Mouse (Mus musculus) hindbrain, postnatal 0 days (tissue): Measurements from ENCODE around the gene Col6a5. TPM values are rescaled to one million over a fixed set of nuclear protein-coding genes. Genes with fewer than 3 reads are reported as not detected.
"Not testable (repeated sequence)": the region's sequence is repeated elsewhere in the genome, so short reads cannot be mapped to it uniquely, and the experiment has no call there.

Source experiments
- ATAC-seq: fragments of 200-750 bp; cut with Nextera tagmentation; 2 replicates; pipeline ENCODE4 v1.8.0; 2017; ENCODE audit warnings: mild to moderate bottlenecking, moderate TSS enrichment, moderate library complexity
- DNase-seq: peaks from one replicate; pipeline ENCODE4 v3.0.0-alpha.2; 2015; ENCODE audit warnings: low spot score
- H3K27ac ChIP-seq: fragments of 300-500 bp; sonication (generic); 2 replicates; pipeline ENCODE4 v1.5.1; 2014; ENCODE audit warnings: mild to moderate bottlenecking
- H3K27me3 ChIP-seq: fragments of 300-500 bp; sonication (generic); 2 replicates; pipeline ENCODE4 v1.6.1; 2014; ENCODE audit warnings: low read length, mixed read lengths; ENCODE audit not compliant: insufficient read depth
- H3K36me3 ChIP-seq: fragments of 300-500 bp; sonication (generic); 2 replicates; pipeline ENCODE4 v1.6.1; 2014; ENCODE audit warnings: low read length, mixed read lengths; ENCODE audit not compliant: insufficient read depth
- H3K4me1 ChIP-seq: fragments of 300-500 bp; sonication (generic); 2 replicates; pipeline ENCODE4 v1.6.1; 2014; ENCODE audit warnings: antibody characterized with exemption, low read length, mixed read lengths; ENCODE audit not compliant: insufficient read depth
- H3K4me2 ChIP-seq: fragments of 300-500 bp; sonication (generic); 2 replicates; pipeline ENCODE4 v1.6.1; 2014; ENCODE audit warnings: low read depth, mild to moderate bottlenecking, low read length, moderate library complexity, mixed read lengths
- H3K4me3 ChIP-seq: fragments of 300-500 bp; sonication (generic); 2 replicates; pipeline ENCODE4 v1.5.1; 2014; ENCODE audit warnings: low read length
- H3K9ac ChIP-seq: fragments of 300-500 bp; sonication (generic); replicated peaks from 2 replicates; pipeline ENCODE4 v1.6.1; 2014; ENCODE audit warnings: mild to moderate bottlenecking, low read length, moderate library complexity, mixed read lengths
- H3K9me3 ChIP-seq: fragments of 300-500 bp; sonication (generic); 2 replicates; pipeline ENCODE4 v1.6.1; 2016; ENCODE audit warnings: low read length, mixed read lengths
- CTCF ChIP-seq: IDR thresholded peaks from 2 replicates; pipeline ENCODE4 v1.5.1; 2016; ENCODE audit warnings: antibody characterized with exemption, control low read depth, low read depth
- WGBS: fragments of 180-500 bp; shearing (Covaris S2); extraction: QIAGEN DNeasy Blood & Tissue Kit; methylation state at CpG from one replicate; pipeline ENCODE4 v1.1.7; 2014; 5-methylcytosine and 5-hydroxymethylcytosine counted together
- polyA plus RNA-seq: library from polyadenylated mRNA; unstranded; fragments of >200 nt; fragmentation: Nextera tagmentation; extraction: Ambion mirVana; gene quantifications from 2 replicates; pipeline ENCODE4 v1.2.1, GENCODE M21; 2015
- total RNA-seq: library from RNA; depleted of rRNA; stranded (reverse); fragments of >200 nt; gene quantifications from 2 replicates; pipeline ENCODE4 v1.2.3, GENCODE M21; 2014

Gene Col6a5
- total and polyA plus RNA-seq, 2 experiments from 2014 or later: 0.13 to 1.5 TPM

DNA sequence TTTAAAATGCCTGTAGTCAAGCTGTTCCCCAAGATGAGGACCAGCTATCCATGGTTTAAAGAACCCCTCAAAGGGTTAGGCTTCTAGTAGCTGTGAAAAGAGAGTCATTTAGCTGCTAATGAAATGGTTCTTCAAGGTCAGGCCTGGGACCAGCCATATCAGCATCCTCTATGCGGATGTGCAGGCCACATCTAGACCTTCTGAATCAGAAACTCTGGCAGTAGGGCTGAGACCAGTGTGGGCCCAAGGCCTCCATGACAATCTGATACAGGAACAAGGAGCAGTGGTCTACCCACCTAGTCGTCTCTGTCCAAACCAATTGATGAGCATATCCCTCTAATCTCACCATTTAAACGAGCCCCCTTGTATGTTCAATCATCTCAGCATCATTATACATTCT is 109.4 kb downstream of the Col6a5 start:
- Histone ChIP-seq H3K9me3 (no peaks in the 10 kb centered on the region), H3K27ac (no peak overlapping the region), H3K4me2 (no peak overlapping the region), H3K4me3 (no peak overlapping the region), H3K4me1 (no peaks in the 10 kb centered on the region), H3K27me3 (no peaks in the 10 kb centered on the region), H3K36me3 (no peaks in the 10 kb centered on the region), H3K9ac (no peak overlapping the region)
- 79% methylated on average over 3 of the region's 3 CpGs for WGBS
- no peak for DNase-seq
- ATAC-seq: no peak
- TF ChIP-seq CTCF: no peak

DNA sequence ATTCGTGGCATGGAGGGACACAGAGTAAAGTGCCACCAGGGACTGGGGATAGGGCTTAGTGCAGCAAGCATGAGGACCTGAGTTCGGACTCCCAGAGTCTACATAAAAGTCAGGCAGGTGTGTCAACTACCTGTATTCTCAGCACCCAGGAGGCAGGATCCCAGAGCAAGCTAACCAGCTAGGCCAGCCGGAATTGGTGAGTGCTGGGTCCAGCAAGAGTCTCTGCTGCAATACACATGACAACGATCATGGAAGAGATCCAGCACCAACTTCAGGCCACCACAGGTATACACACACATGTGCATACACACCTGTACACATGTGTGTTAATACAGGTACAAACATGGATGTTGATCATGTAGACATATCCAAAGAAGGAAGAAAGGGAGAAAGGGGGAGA is 112.0 kb downstream of the Col6a5 start:
- H3K27me3 ChIP-seq: no peaks in the 10 kb centered on the region
- WGBS: 75% methylated on average over 4 of the region's 4 CpGs
- no peak overlapping the region for H3K27ac ChIP-seq
- no peaks in the 10 kb centered on the region for H3K36me3 ChIP-seq
- H3K4me2 ChIP-seq: no peak overlapping the region
- H3K4me3 ChIP-seq: no peak overlapping the region
- no peaks in the 10 kb centered on the region for H3K4me1 ChIP-seq
- H3K9ac ChIP-seq: no peak overlapping the region
- no peak for TF ChIP-seq CTCF
- H3K9me3 ChIP-seq: no peaks in the 10 kb centered on the region
- no peak for DNase-seq
- ATAC-seq: no peak

DNA sequence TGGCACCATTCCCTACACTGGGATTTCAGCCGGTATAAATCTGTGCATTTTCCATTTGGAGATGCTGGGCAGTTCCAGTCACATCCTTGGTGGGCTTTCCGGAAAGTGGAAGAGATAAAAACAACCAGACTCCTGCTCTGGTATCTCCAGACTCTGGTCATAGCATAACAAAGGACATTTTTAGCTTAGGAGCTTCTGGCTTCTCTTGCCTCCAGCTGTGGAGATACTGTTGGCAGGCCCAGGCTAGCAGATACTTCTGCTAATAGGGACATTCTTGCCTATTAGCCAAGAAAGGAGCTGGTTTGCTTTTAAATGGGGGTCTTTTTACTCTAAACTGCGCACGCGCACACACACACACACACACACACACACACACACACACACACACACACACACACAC is 113.2 kb downstream of the Col6a5 start:
- no peak for ATAC-seq
- H3K4me1 ChIP-seq: no peaks in the 10 kb centered on the region
- WGBS: 97% methylated on average over 5 of the region's 5 CpGs
- H3K36me3 ChIP-seq: no peaks in the 10 kb centered on the region
- no peak for DNase-seq
- no peak overlapping the region for H3K4me3 ChIP-seq
- no peak overlapping the region for H3K4me2 ChIP-seq
- H3K9me3 ChIP-seq: no peaks in the 10 kb centered on the region
- H3K9ac ChIP-seq: no peak overlapping the region
- H3K27me3 ChIP-seq: no peaks in the 10 kb centered on the region
- no peak for TF ChIP-seq CTCF
- no peak overlapping the region for H3K27ac ChIP-seq

- WGBS: 72% methylated on average over 5 of the region's 5 CpGs
- not testable (repeated sequence) for H3K9ac ChIP-seq, H3K36me3 ChIP-seq, H3K27ac ChIP-seq, H3K9me3 ChIP-seq, ATAC-seq, H3K4me2 ChIP-seq, H3K4me1 ChIP-seq, DNase-seq, H3K27me3 ChIP-seq, H3K4me3 ChIP-seq
Measured at GRCm38 (mm10) chr9:105841386-105841785, 119.1 kb downstream of the Col6a5 start.

- TF ChIP-seq CTCF: no peak
- H3K27ac ChIP-seq: no peak overlapping the region
- no peak overlapping the region for H3K4me3 ChIP-seq
- no peak overlapping the region for H3K4me2 ChIP-seq
- ATAC-seq (no peak), DNase-seq (no peak)
- H3K27me3 ChIP-seq: no peaks in the 10 kb centered on the region
- H3K4me1 ChIP-seq: no peaks in the 10 kb centered on the region
- 83% methylated on average over 5 of the region's 5 CpGs for WGBS
- no peak overlapping the region for H3K9ac ChIP-seq
- H3K9me3 ChIP-seq: no peaks in the 10 kb centered on the region
- H3K36me3 ChIP-seq: no peaks in the 10 kb centered on the region
Measured at GRCm38 (mm10) chr9:105839147-105839515, 121.3 kb downstream of the Col6a5 start.

- H3K4me2 ChIP-seq: no peak overlapping the region
- H3K9ac ChIP-seq: no peak overlapping the region
- H3K27ac ChIP-seq: no peak overlapping the region
- no peaks in the 10 kb centered on the region for H3K27me3 ChIP-seq
- ATAC-seq: no peak
- H3K36me3 ChIP-seq: no peaks in the 10 kb centered on the region
- DNase-seq: no peak
- 84% methylated on average over 4 of the region's 4 CpGs for WGBS
- no peak overlapping the region for H3K4me3 ChIP-seq
- H3K4me1 ChIP-seq: no peaks in the 10 kb centered on the region
- no peak for TF ChIP-seq CTCF
- no peaks in the 10 kb centered on the region for H3K9me3 ChIP-seq
Measured at GRCm38 (mm10) chr9:105838396-105839146, 121.9 kb downstream of the Col6a5 start.

DNA sequence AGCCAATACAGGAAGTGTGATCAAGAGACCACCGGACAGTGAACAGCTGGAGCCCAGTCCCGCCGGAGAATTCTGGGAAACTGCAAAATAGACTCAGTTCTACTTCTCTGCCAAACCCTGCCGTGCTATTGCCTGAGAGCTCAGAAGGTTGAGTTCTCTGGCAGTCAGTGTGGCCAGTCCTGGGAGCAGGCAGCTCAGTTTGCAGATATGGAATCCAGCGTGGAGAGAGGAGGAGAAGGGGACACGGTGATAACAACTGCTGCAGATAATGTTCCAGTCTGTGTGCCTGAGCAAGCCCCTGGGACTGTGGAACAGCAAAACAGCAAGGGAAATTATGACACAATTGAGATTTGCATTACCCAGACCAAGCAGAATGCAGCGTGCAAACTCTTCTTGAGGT is 124.9 kb downstream of the Col6a5 start:
- H3K36me3 ChIP-seq: no peaks in the 10 kb centered on the region
- H3K4me1 ChIP-seq: no peaks in the 10 kb centered on the region
- H3K4me3 ChIP-seq: no peak overlapping the region
- no peak overlapping the region for H3K9ac ChIP-seq
- H3K27ac ChIP-seq: no peak overlapping the region
- WGBS: 52% methylated on average over 7 of the region's 7 CpGs
- H3K9me3 ChIP-seq: no peaks in the 10 kb centered on the region
- no peak for DNase-seq
- H3K4me2 ChIP-seq: no peak overlapping the region
- TF ChIP-seq CTCF: no peak
- H3K27me3 ChIP-seq: no peaks in the 10 kb centered on the region
- no peak for ATAC-seq
